Mouse (Mus musculus): ENCODE data around the gene Gm9008.
"Not testable (repeated sequence)": the region's sequence is repeated elsewhere in the genome, so short reads cannot be mapped to it uniquely, and the experiment has no call there.

The Gm9008 gene
- long read RNA-seq, experiment 1 = 0 reads
- long read RNA-seq, experiment 2 = 0 reads

DNA sequence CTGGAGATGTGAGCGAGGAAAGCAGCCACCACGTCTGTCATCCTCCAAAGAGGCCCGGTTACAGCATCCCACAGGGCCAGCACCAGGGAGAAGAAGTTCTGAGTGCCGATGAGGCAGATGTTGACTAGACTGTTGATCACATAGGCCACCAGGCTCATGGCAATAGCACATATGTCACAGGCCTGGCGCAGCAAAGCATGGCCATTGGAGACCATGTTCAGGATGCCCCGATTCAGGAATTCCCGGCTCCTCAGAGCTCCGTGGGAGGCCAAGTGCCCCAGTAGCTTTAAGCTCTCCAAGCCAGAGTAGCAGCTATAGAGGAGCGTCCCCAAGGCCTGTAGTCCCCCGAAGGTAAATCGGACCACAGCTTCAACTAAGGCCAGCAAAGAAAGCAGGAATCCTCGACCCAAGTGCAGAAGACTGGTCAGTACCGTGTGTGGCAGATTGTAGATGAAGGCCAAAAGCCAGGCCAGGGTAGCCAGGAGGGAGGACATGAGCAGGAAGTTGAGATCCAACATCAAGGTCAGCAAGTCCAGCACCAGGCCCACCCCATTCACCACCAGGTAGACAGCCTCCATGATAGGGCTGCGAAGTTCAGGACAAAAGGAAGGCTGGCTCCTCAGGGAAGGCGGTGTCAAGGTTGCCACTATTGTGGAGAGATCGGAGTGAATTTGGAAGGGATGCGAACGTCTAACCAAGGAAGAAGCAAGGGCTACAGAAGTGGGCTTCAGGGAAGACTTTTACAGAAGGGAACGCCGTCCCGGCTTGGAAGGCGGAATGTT is at the start of gene Gm9008:
Gene Gm9008 (minus strand): TSS at position 731 of the 782 bp plus-strand sequence.
- intact Hi-C loops (cut with DNase I) = not testable (repeated sequence)

DNA sequence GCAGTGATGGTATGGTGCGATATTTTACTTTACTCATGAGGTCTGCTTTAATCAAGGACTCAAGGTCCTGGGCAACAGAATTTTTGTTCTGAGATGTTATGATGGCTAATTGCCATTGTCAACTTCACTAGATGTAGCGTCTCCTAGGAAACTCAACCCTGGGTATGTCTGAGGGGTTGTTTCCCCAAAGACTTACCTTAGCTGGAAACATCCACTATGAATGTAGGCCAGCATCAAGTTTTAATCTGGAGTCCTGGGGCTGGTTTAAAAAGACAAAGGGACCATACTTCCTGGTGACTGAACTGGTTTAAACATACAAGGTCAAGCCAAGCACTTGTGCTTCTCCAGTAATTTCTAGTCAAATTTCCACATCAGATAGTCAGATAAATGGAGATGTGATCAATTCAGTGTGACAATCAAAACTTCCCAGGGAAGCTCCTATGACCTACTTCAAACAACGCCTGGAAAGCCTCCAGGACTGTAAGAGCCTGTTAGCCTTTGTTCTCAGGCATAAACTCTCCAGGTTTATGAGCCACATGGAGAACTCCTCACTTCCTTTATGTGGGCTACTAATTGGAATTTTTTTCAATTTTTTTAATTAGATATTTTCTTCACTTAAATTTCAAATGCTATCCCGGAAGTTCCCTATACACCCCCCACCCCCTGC is 24.5 kb upstream of the Gm9008 start:
- intact Hi-C loops (cut with DNase I) = no loop called here

DNA sequence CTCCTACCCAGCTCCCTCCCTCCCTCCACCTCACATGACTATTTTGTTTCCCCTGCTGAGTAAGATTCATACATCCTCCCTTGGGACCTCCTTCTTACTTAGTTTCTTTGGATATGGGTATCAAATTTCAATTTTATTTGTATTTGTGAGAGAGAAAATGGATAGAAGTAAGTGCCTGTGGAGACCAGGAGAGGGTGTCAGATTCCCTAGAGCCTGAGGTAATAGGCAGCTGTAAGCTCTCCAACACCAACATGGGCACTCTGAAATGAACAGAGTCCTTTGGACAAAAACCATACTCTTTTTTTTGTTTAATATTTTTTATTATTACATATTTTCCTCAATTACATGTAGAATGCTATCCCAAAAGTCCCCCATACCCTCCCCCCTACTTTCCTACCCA is 12.6 kb upstream of the Gm9008 start:
- intact Hi-C loops (cut with DNase I) = no loop called here

DNA sequence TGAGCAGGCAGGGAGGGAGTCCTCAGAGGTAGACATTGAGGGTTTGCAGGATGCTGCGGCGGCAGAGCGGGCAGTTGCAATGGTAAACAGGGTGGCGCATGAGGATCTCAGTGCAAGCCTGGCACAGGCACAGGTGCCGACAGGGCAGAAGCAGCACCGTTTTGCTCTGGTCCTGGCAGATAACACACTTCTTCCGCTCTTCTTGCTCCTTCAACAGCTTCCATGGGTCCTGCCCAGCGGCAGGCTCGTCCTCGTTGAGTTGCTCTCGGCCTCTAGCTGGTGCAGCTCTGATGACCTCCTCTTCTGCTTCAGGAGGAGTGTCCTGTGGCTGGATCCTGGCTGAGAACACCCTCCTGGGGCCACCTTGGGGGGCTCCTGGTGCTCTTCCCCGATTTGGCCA is 1.2 kb downstream of the Gm9008 start:
- intact Hi-C loops (cut with DNase I) = not testable (repeated sequence)

DNA sequence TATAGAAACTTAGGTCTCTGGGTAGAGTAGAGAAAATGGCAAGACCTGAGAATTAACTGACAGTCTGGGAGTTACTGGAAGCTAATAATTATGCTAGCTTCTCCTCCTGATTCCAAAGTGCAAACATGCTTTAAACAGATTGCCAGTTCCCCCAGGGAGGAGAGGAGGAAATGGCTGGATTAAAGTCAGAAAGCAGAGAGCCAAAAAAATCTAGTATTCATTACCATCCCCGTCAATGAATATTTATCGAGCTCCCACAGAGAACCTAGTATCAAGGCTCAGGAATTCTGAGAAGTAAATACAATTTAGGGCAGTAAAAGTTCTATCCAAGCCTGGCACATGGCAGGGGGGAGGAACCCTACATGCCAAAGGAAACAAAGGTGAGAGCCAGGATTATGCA is 29.4 kb downstream of the Gm9008 start:
- intact Hi-C loops (cut with DNase I) = no loop called here

All from adrenal gland (tissue).